Mouse (Mus musculus) midbrain, embryonic 11.5 days (tissue): Measurements from ENCODE around the gene Scfd2. TPM values are rescaled to one million over a fixed set of nuclear protein-coding genes. Genes with fewer than 3 reads are reported as not detected.

Experiments
- ATAC-seq: fragments of 200-750 bp; cut with Nextera tagmentation; 2 replicates; pipeline ENCODE4 v1.8.0; 2017; ENCODE audit warnings: moderate TSS enrichment, moderate library complexity; ENCODE audit not compliant: low FRiP score
- DNase-seq: peaks from one replicate; pipeline ENCODE4 v3.0.0; 2015; ENCODE audit warnings: low spot score; ENCODE audit errors: missing footprints
- H3K27ac ChIP-seq: fragments of 300-500 bp; sonication (generic); 2 replicates; pipeline ENCODE4 v1.5.1; 2014; ENCODE audit warnings: low read depth, low read length
- H3K27me3 ChIP-seq: fragments of 300-500 bp; sonication (generic); 2 replicates; pipeline ENCODE4 v1.6.1; 2014; ENCODE audit warnings: mild to moderate bottlenecking, low read length, moderate library complexity, mixed read lengths; ENCODE audit not compliant: control insufficient read depth, insufficient read depth
- H3K36me3 ChIP-seq: fragments of 300-500 bp; sonication (generic); 2 replicates; pipeline ENCODE4 v1.6.1; 2014; ENCODE audit warnings: mild to moderate bottlenecking, low read length, moderate library complexity, mixed read lengths; ENCODE audit not compliant: control insufficient read depth, insufficient read depth
- H3K4me1 ChIP-seq: fragments of 300-500 bp; sonication (generic); 2 replicates; pipeline ENCODE4 v1.6.1; 2014; ENCODE audit warnings: low read length; ENCODE audit not compliant: control insufficient read depth, insufficient read depth
- H3K4me2 ChIP-seq: fragments of 300-500 bp; sonication (generic); 2 replicates; pipeline ENCODE4 v1.6.1; 2014; ENCODE audit warnings: mild to moderate bottlenecking, moderate library complexity
- H3K4me3 ChIP-seq: fragments of 300-500 bp; sonication (generic); 2 replicates; pipeline ENCODE4 v1.5.1; 2014; ENCODE audit warnings: low read depth, low read length
- H3K9ac ChIP-seq: fragments of 300-500 bp; sonication (generic); 2 replicates; pipeline ENCODE4 v1.6.1; 2014; ENCODE audit warnings: low read length
- H3K9me3 ChIP-seq: fragments of 300-500 bp; sonication (generic); 2 replicates; pipeline ENCODE4 v1.6.1; 2016; ENCODE audit warnings: low read length; ENCODE audit not compliant: control insufficient read depth
- WGBS: fragments of 180-500 bp; shearing (Covaris S2); extraction: QIAGEN DNeasy Blood & Tissue Kit; methylation state at CpG from one replicate; pipeline ENCODE4 v1.1.7; 2014; 5-methylcytosine and 5-hydroxymethylcytosine counted together
- polyA plus RNA-seq: library from polyadenylated mRNA; unstranded; fragments of >200 nt; fragmentation: Nextera tagmentation; extraction: Ambion mirVana; gene quantifications from 2 replicates; pipeline ENCODE4 v1.2.1, GENCODE M21; 2014

The Scfd2 gene
- polyA plus RNA-seq, 1 experiment from 2014 or later, result 15.5 TPM

GRCm38 (mm10) chr5:74244406-74245019, 287.0 kb downstream of the Scfd2 start:
- 93% methylated on average over 14 of the region's 14 CpGs for WGBS
- no peaks in the 10 kb centered on the region for H3K27me3 ChIP-seq

GRCm38 (mm10) chr5:74242654-74243053, 288.9 kb downstream of the Scfd2 start:
- Histone ChIP-seq H3K4me3 (no peak overlapping the region), H3K9me3 (no peaks in the 10 kb centered on the region), H3K4me2 (no peak overlapping the region), H3K27ac (no peak overlapping the region), H3K4me1 (peaks cover 4% of the 10 kb centered on the region; the same call in 1 of the 2 replicates), H3K36me3 (no peaks in the 10 kb centered on the region), H3K27me3 (no peaks in the 10 kb centered on the region), H3K9ac (no peak overlapping the region)
- WGBS, result 77% methylated on average over 3 of the region's 3 CpGs
- no peak for ATAC-seq
- no peak for DNase-seq

More at GRCm38 (mm10) chr5:74244406-74245019, 287.0 kb downstream of the Scfd2 start:
- Histone ChIP-seq H3K9ac (no peak overlapping the region), H3K4me3 (no peak overlapping the region), H3K4me2 (no peak overlapping the region), H3K4me1 (peaks cover 4% of the 10 kb centered on the region; the same call in 1 of the 2 replicates), H3K36me3 (no peaks in the 10 kb centered on the region), H3K9me3 (no peaks in the 10 kb centered on the region), H3K27ac (no peak overlapping the region)
- ATAC-seq (no peak), DNase-seq (no peak)

- no peak for ATAC-seq
- Histone ChIP-seq H3K4me2 (no peak overlapping the region), H3K27me3 (no peaks in the 10 kb centered on the region), H3K27ac (no peak overlapping the region), H3K4me1 (peaks cover 4% of the 10 kb centered on the region; the same call in 1 of the 2 replicates), H3K36me3 (no peaks in the 10 kb centered on the region), H3K9me3 (no peaks in the 10 kb centered on the region), H3K4me3 (no peak overlapping the region), H3K9ac (no peak overlapping the region)
- no peak for DNase-seq
- 56% methylated on average over 13 of the region's 13 CpGs for WGBS
Measured at GRCm38 (mm10) chr5:74240926-74241680, 290.5 kb downstream of the Scfd2 start.

- no peak overlapping the region for H3K4me2 ChIP-seq
- ATAC-seq (no peak), DNase-seq (no peak)
- no peaks in the 10 kb centered on the region for H3K27me3 ChIP-seq
- 89% methylated on average over 8 of the region's 8 CpGs for WGBS
- no peaks in the 10 kb centered on the region for H3K9me3 ChIP-seq
- no peak overlapping the region for H3K27ac ChIP-seq
- H3K4me1 ChIP-seq, result peaks cover 4% of the 10 kb centered on the region; the same call in 1 of the 2 replicates
- no peaks in the 10 kb centered on the region for H3K36me3 ChIP-seq
- H3K9ac ChIP-seq, result no peak overlapping the region
- no peak overlapping the region for H3K4me3 ChIP-seq
Measured at GRCm38 (mm10) chr5:74240298-74240697, 291.3 kb downstream of the Scfd2 start.

GRCm38 (mm10) chr5:74239369-74239768, 292.2 kb downstream of the Scfd2 start:
- H3K4me2 ChIP-seq, result no peak overlapping the region
- 87% methylated on average over 1 of the region's 1 CpGs for WGBS
- no peak for DNase-seq
- ATAC-seq, result no peak
- H3K27ac ChIP-seq, result no peak overlapping the region
- peaks cover 4% of the 10 kb centered on the region; the same call in 1 of the 2 replicates for H3K4me1 ChIP-seq
- H3K9ac ChIP-seq, result no peak overlapping the region
- H3K27me3 ChIP-seq, result no peaks in the 10 kb centered on the region
- no peak overlapping the region for H3K4me3 ChIP-seq
- no peaks in the 10 kb centered on the region for H3K36me3 ChIP-seq
- H3K9me3 ChIP-seq, result no peaks in the 10 kb centered on the region

GRCm38 (mm10) chr5:74233808-74234207, 297.8 kb downstream of the Scfd2 start:
- DNase-seq (no peak), ATAC-seq (no peak)
- H3K9me3 ChIP-seq, result no peaks in the 10 kb centered on the region
- no peaks in the 10 kb centered on the region for H3K27me3 ChIP-seq
- H3K27ac ChIP-seq, result no peak overlapping the region
- H3K4me2 ChIP-seq, result no peak overlapping the region
- no peak overlapping the region for H3K9ac ChIP-seq
- H3K36me3 ChIP-seq, result no peaks in the 10 kb centered on the region
- no peak overlapping the region for H3K4me3 ChIP-seq
- peaks cover 11% of the 10 kb centered on the region for H3K4me1 ChIP-seq
- WGBS, result 94% methylated on average over 7 of the region's 7 CpGs

GRCm38 (mm10) chr5:74230525-74230924, 301.0 kb downstream of the Scfd2 start:
- Histone ChIP-seq H3K9me3 (no peaks in the 10 kb centered on the region), H3K4me2 (no peak overlapping the region), H3K36me3 (no peaks in the 10 kb centered on the region), H3K4me3 (no peak overlapping the region), H3K27me3 (no peaks in the 10 kb centered on the region), H3K27ac (no peak overlapping the region), H3K9ac (no peak overlapping the region), H3K4me1 (peaks cover 11% of the 10 kb centered on the region)
- DNase-seq, result no peak
- peak; percentile 30; the same call in 1 of the 2 replicates for ATAC-seq
- WGBS, result 30% methylated on average over 2 of the region's 2 CpGs

- H3K9ac ChIP-seq, result no peak overlapping the region
- WGBS, result 52% methylated on average over 11 of the region's 11 CpGs
- ATAC-seq (peak; percentile 52; the same call in 1 of the 2 replicates), DNase-seq (no peak)
- H3K4me1 ChIP-seq, result peaks cover 11% of the 10 kb centered on the region
- no peak overlapping the region for H3K27ac ChIP-seq
- no peaks in the 10 kb centered on the region for H3K36me3 ChIP-seq
- no peaks in the 10 kb centered on the region for H3K9me3 ChIP-seq
- H3K4me2 ChIP-seq, result no peak overlapping the region
- no peak overlapping the region for H3K4me3 ChIP-seq
- no peaks in the 10 kb centered on the region for H3K27me3 ChIP-seq
Measured at GRCm38 (mm10) chr5:74229775-74230413, 301.7 kb downstream of the Scfd2 start.

- no peaks in the 10 kb centered on the region for H3K9me3 ChIP-seq
- WGBS, result 72% methylated on average over 1 of the region's 1 CpGs
- H3K9ac ChIP-seq, result no peak overlapping the region
- no peak overlapping the region for H3K4me2 ChIP-seq
- H3K4me3 ChIP-seq, result no peak overlapping the region
- no peaks in the 10 kb centered on the region for H3K36me3 ChIP-seq
- no peak overlapping the region for H3K27ac ChIP-seq
- DNase-seq, result no peak
- peaks cover 11% of the 10 kb centered on the region for H3K4me1 ChIP-seq
- H3K27me3 ChIP-seq, result no peaks in the 10 kb centered on the region
- ATAC-seq, result no peak
Measured at GRCm38 (mm10) chr5:74228938-74229337, 302.6 kb downstream of the Scfd2 start.
